Mouse (Mus musculus): ENCODE results near the gene Gmfg. TPM values are rescaled to one million over a fixed set of nuclear protein-coding genes. Genes with fewer than 3 reads are reported as not detected.

Gene Gmfg
- polyA plus RNA-seq, 1 experiment, result 9.6 TPM

- Histone ChIP-seq H3K27ac (replicated peaks; ENCODE audit: low read depth, low read length) (no peak overlapping the region), H3K4me3 (ENCODE audit: insufficient read depth, low read depth, low read length) (no peak overlapping the region), H3K4me1 (ENCODE audit: control insufficient read depth, insufficient read depth, insufficient read length, low read length) (no peaks in the 10 kb centered on the region)
Observed at GRCm38 (mm10) chr7:28490410-28490809, 53.2 kb downstream of the Gmfg start.

- no peak overlapping the region for H3K27ac ChIP-seq (replicated peaks; ENCODE audit: low read depth, low read length)
- H3K4me1 ChIP-seq (ENCODE audit: control insufficient read depth, insufficient read depth, insufficient read length, low read length), result no peaks in the 10 kb centered on the region
- no peak overlapping the region for H3K4me3 ChIP-seq (ENCODE audit: insufficient read depth, low read depth, low read length)
Observed at GRCm38 (mm10) chr7:28490903-28491302, 53.7 kb downstream of the Gmfg start.

- Histone ChIP-seq H3K4me3 (ENCODE audit: insufficient read depth, low read depth, low read length) (no peak overlapping the region), H3K4me1 (ENCODE audit: control insufficient read depth, insufficient read depth, insufficient read length, low read length) (no peaks in the 10 kb centered on the region), H3K27ac (replicated peaks; ENCODE audit: low read depth, low read length) (no peak overlapping the region)
Observed at GRCm38 (mm10) chr7:28492310-28492709, 55.1 kb downstream of the Gmfg start.

- no peaks in the 10 kb centered on the region for H3K4me1 ChIP-seq (ENCODE audit: control insufficient read depth, insufficient read depth, insufficient read length, low read length)
- H3K4me3 ChIP-seq (ENCODE audit: insufficient read depth, low read depth, low read length), result no peak overlapping the region
- no peak overlapping the region for H3K27ac ChIP-seq (replicated peaks; ENCODE audit: low read depth, low read length)
Observed at GRCm38 (mm10) chr7:28495426-28495825, 58.2 kb downstream of the Gmfg start.

Other genes starting within 250 kb of the Gmfg start
- 5.2 and 8.2 TPM in 2 replicates for gene Eid2, start 169.6 kb upstream of the Gmfg start, polyA plus RNA-seq (2012; ENCODE audit: insufficient read depth, insufficient read length, missing spikeins)
- gene Eid2b, start 159.7 kb upstream of the Gmfg start, polyA plus RNA-seq (2012; ENCODE audit: insufficient read depth, insufficient read length, missing spikeins), result 5.6 and 9.0 TPM in 2 replicates
- gene Selenov, start 146.3 kb upstream of the Gmfg start, polyA plus RNA-seq (2012; ENCODE audit: insufficient read depth, insufficient read length, missing spikeins), result not detected in 2 replicates
- not detected in 2 replicates for gene Dll3, start 135.2 kb upstream of the Gmfg start, polyA plus RNA-seq (2012; ENCODE audit: insufficient read depth, insufficient read length, missing spikeins)
- gene Timm50, start 125.4 kb upstream of the Gmfg start, polyA plus RNA-seq (2012; ENCODE audit: insufficient read depth, insufficient read length, missing spikeins), result 99.5 and 124 TPM in 2 replicates
- gene Supt5, start 98.7 kb upstream of the Gmfg start, polyA plus RNA-seq (2012; ENCODE audit: insufficient read depth, insufficient read length, missing spikeins), result 25.7 and 30.4 TPM in 2 replicates
- 404 and 482 TPM in 2 replicates for gene Rps16, start 86.8 kb upstream of the Gmfg start, polyA plus RNA-seq (2012; ENCODE audit: insufficient read depth, insufficient read length, missing spikeins)
- 3.1 and 3.5 TPM in 2 replicates for gene Plekhg2, start 64.8 kb upstream of the Gmfg start, polyA plus RNA-seq (2012; ENCODE audit: insufficient read depth, insufficient read length, missing spikeins)
- 25.1 and 70.2 TPM in 2 replicates for gene Zfp36, start 57.2 kb upstream of the Gmfg start, polyA plus RNA-seq (2012; ENCODE audit: insufficient read depth, insufficient read length, missing spikeins)
- gene Med29, start 44.7 kb upstream of the Gmfg start, polyA plus RNA-seq (2012; ENCODE audit: insufficient read depth, insufficient read length, missing spikeins), result 18.4 and 20.2 TPM in 2 replicates
- gene Paf1, start 44.5 kb upstream of the Gmfg start, polyA plus RNA-seq (2012; ENCODE audit: insufficient read depth, insufficient read length, missing spikeins), result 50.4 and 62.6 TPM in 2 replicates
- 0.38 TPM in 1 of 2 replicates, not detected in the other for gene Lrfn1, start 14.5 kb downstream of the Gmfg start, polyA plus RNA-seq (2012; ENCODE audit: insufficient read depth, insufficient read length, missing spikeins)
- gene Ifnl2, start 73.0 kb downstream of the Gmfg start, polyA plus RNA-seq (2012; ENCODE audit: insufficient read depth, insufficient read length, missing spikeins), result not detected in 2 replicates
- gene Ifnl3, start 85.4 kb downstream of the Gmfg start, polyA plus RNA-seq (2012; ENCODE audit: insufficient read depth, insufficient read length, missing spikeins), result not detected in 2 replicates
- gene Sycn, start 103.4 kb downstream of the Gmfg start, polyA plus RNA-seq (2012; ENCODE audit: insufficient read depth, insufficient read length, missing spikeins), result not detected in 2 replicates
- not detected in 2 replicates for gene Nccrp1, start 109.8 kb downstream of the Gmfg start, polyA plus RNA-seq (2012; ENCODE audit: insufficient read depth, insufficient read length, missing spikeins)
- gene Samd4b, start 160.7 kb downstream of the Gmfg start, polyA plus RNA-seq (2012; ENCODE audit: insufficient read depth, insufficient read length, missing spikeins), result 18.8 and 24.4 TPM in 2 replicates
- gene Pak4, start 160.7 kb downstream of the Gmfg start, polyA plus RNA-seq (2012; ENCODE audit: insufficient read depth, insufficient read length, missing spikeins), result 4.1 and 5.8 TPM in 2 replicates
- gene Acp7, start 193.9 kb downstream of the Gmfg start, polyA plus RNA-seq (2012; ENCODE audit: insufficient read depth, insufficient read length, missing spikeins), result not detected in 2 replicates

All from brown adipose tissue, adult 24 weeks (tissue).